Mouse (Mus musculus) myocyte (in vitro differentiated cells): ENCODE data around the gene BC035044. TPM values are rescaled to one million over a fixed set of nuclear protein-coding genes. Genes with fewer than 3 reads are reported as not detected.
"Not testable (repeated sequence)": the region's sequence is repeated elsewhere in the genome, so short reads cannot be mapped to it uniquely, and the experiment has no call there.

Experiments
- H3K27me3 ChIP-seq: one replicate; pipeline ENCODE4 v1.6.1; 2011; ENCODE audit not compliant: control insufficient read depth, insufficient read depth, insufficient read length
- H3K36me3 ChIP-seq: one replicate; pipeline ENCODE4 v1.6.1; 2011; ENCODE audit not compliant: control insufficient read depth, insufficient read depth
- H3K4me2 ChIP-seq: one replicate; pipeline ENCODE4 v1.6.1; 2011; ENCODE audit warnings: low read depth, control low read depth
- H3K4me3 ChIP-seq: one replicate; pipeline ENCODE4 v1.5.1; 2011; ENCODE audit warnings: mild to moderate bottlenecking, control low read depth, moderate library complexity
- H3K79me2 ChIP-seq: one replicate; pipeline ENCODE4 v1.6.1; 2011; ENCODE audit not compliant: control insufficient read depth, insufficient read depth
- H3ac ChIP-seq: one replicate; pipeline ENCODE4 v1.6.1; 2011; ENCODE audit not compliant: control insufficient read depth, insufficient read length
- CEBPB ChIP-seq: IDR thresholded peaks from 2 replicates; pipeline ENCODE4 v1.6.1; 2011; ENCODE audit warnings: mild to moderate bottlenecking, moderate library complexity; ENCODE audit not compliant: poor library complexity, insufficient read depth, severe bottlenecking
- E2F4 ChIP-seq: IDR thresholded peaks from one replicate; pipeline ENCODE4 v1.6.1; 2011; ENCODE audit warnings: mild to moderate bottlenecking, control low read depth, moderate library complexity; ENCODE audit not compliant: insufficient read depth
- MAX ChIP-seq: IDR thresholded peaks from one replicate; pipeline ENCODE4 v1.6.1; 2011; ENCODE audit warnings: low read depth, mild to moderate bottlenecking, control low read depth
- MYOD1 ChIP-seq, 3 experiments: IDR thresholded peaks; one replicate each; pipeline ENCODE4 v1.6.1; 2011; ENCODE audit warnings: control low read depth in 2 of 3, low read depth in 2 of 3, mild to moderate bottlenecking in 2 of 3, moderate library complexity in 1 of 3; ENCODE audit not compliant: insufficient read length in 2 of 3, control insufficient read depth in 1 of 3
- MYOG ChIP-seq, 3 experiments: IDR thresholded peaks; one replicate each; pipeline ENCODE4 v1.6.1; 2011; ENCODE audit warnings: control low read depth in 2 of 3, low read depth in 2 of 3, mild to moderate bottlenecking in 2 of 3; ENCODE audit not compliant: insufficient read length in 2 of 3, control insufficient read depth in 1 of 3, insufficient read depth in 1 of 3
- POLR2A ChIP-seq: IDR thresholded peaks from one replicate; pipeline ENCODE4 v1.6.1; 2011; ENCODE audit warnings: low read depth, mild to moderate bottlenecking, control low read depth, moderate library complexity; ENCODE audit not compliant: insufficient read length
- POLR2AphosphoS2 ChIP-seq: IDR thresholded peaks from one replicate; pipeline ENCODE4 v1.6.1; 2011; ENCODE audit warnings: low read depth, control low read depth; ENCODE audit not compliant: insufficient read length
- REST ChIP-seq: IDR thresholded peaks from one replicate; pipeline ENCODE4 v1.6.1; 2011; ENCODE audit warnings: mild to moderate bottlenecking, control low read depth, moderate library complexity; ENCODE audit not compliant: insufficient read depth, insufficient read length
- SRF ChIP-seq: IDR thresholded peaks from one replicate; pipeline ENCODE4 v1.6.1; 2011; ENCODE audit warnings: low read depth; ENCODE audit not compliant: control insufficient read depth, insufficient read length
- TCF3 ChIP-seq: IDR thresholded peaks from one replicate; pipeline ENCODE4 v1.6.1; 2011; ENCODE audit warnings: low read depth, control low read depth; ENCODE audit not compliant: insufficient read length
- USF1 ChIP-seq: IDR thresholded peaks from one replicate; pipeline ENCODE4 v1.6.1; 2011; ENCODE audit warnings: low read depth, mild to moderate bottlenecking, control low read depth, moderate library complexity
- polyA plus RNA-seq: library from polyadenylated mRNA; unstranded; fragments of >200 nt; fragmentation: generic; extraction: Trizol; gene quantifications from one replicate; pipeline ENCODE4 v1.2.1, GENCODE M21; 2012; ENCODE audit warnings: missing spikeins

The BC035044 gene
- polyA plus RNA-seq, 1 experiment = not detected

DNA sequence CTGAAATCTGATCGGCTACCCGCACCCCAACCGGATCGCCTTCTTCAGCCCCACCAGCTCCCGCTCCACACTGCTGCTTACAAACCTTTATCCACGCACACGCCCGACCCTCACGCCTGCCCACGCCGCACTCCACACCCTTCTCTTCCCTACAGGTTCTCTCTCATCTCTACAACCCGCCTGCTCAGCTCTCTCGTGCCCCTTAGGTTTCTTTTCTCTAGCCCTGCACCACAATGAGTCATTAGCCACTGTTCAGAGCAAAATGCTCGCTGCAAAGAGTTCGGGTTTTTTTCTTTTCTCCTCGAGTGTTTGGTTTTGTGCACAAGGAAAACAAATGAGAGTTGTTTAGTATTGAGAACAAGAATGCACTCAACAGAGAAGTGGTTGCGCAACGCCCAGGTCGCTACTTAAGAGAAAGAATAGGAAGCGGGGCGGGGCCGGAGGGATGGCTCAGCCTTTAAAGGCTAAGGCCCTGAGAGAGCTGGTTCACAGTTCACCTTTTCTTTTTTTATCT, 47.4 kb downstream of the BC035044 start:
- Histone ChIP-seq H3K4me2 (peak overlapping the region; percentile 89), H3K36me3 (no peaks in the 10 kb centered on the region), H3K79me2 (no peaks in the 10 kb centered on the region), H3K4me3 (peak overlapping the region; percentile 63), H3ac (peak overlapping the region; percentile 70), H3K27me3 (no peaks in the 10 kb centered on the region)
- TF ChIP-seq CEBPB = peak; percentile 99
- no peak for TF ChIP-seq MYOD1 (IDR thresholded peaks at IDR 0.05; ENCODE audit: control insufficient read depth in 1 of 3, insufficient read length in 2 of 3, low read depth in 2 of 3)

DNA sequence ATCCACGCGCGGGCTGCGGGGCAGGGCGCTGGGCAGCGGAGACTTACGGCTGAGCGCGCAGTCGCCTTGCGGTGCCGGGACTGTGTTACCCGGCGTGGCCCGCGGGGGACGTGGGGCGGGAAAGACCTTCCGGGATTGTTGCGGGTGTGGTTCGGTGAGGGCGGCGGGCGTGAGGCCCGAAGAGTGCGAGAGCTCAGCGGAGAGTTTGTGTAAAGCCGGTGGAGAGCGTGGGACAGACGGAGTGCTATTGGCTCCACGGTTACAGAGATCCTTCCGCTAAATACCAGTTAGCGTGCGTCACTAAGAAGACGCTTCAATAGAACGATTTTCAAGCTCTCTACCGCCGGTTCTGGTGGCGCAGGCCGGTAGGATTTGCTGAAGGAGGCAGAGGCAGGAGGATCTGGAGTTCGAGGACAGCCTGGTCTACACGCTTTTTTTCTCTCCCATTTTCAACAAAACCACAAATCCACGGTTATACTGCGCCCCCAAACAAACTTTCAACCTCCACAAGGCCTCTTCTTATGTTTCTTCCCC, 47.9 kb downstream of the BC035044 start:
- H3ac ChIP-seq = peak overlapping the region; percentile 70
- peak overlapping the region; percentile 63 for H3K4me3 ChIP-seq
- H3K36me3 ChIP-seq = no peaks in the 10 kb centered on the region

GRCm38 (mm10) chr6:128842356-128842944, 48.5 kb downstream of the BC035044 start:
- TF ChIP-seq CEBPB (no peak), POLR2A (no peak), POLR2AphosphoS2 (no peak), MAX (no peak), REST (no peak)
- Histone ChIP-seq H3K4me3 (peak overlapping the region; percentile 63), H3K36me3 (no peaks in the 10 kb centered on the region), H3K79me2 (no peaks in the 10 kb centered on the region), H3ac (peak overlapping the region; percentile 70), H3K4me2 (peak overlapping the region; percentile 95), H3K27me3 (no peaks in the 10 kb centered on the region)

More for the DNA sequence above, 47.9 kb downstream of the BC035044 start:
- Histone ChIP-seq H3K4me2 (peak overlapping the region; percentile 95), H3K27me3 (no peaks in the 10 kb centered on the region), H3K79me2 (no peaks in the 10 kb centered on the region)
- TF ChIP-seq SRF (no peak), USF1 (no peak), POLR2A (peak; percentile 69), REST (no peak), POLR2AphosphoS2 (peak; percentile 61), MYOG (IDR thresholded peaks at IDR 0.05; ENCODE audit: control insufficient read depth in 1 of 3, insufficient read depth in 1 of 3, insufficient read length in 2 of 3, low read depth in 2 of 3) (peak in 1 of 3 experiments; percentile 13), MAX (no peak), E2F4 (no peak), MYOD1 (IDR thresholded peaks at IDR 0.05; ENCODE audit: control insufficient read depth in 1 of 3, insufficient read length in 2 of 3, low read depth in 2 of 3) (peak in 1 of 3 experiments; percentile 17), TCF3 (no peak), CEBPB (no peak)

- Histone ChIP-seq H3ac (no peak overlapping the region), H3K4me3 (peak overlapping the region; percentile 63), H3K79me2 (no peaks in the 10 kb centered on the region), H3K4me2 (peak overlapping the region; percentile 95), H3K27me3 (no peaks in the 10 kb centered on the region), H3K36me3 (no peaks in the 10 kb centered on the region)
- TF ChIP-seq MAX (no peak), POLR2AphosphoS2 (no peak), USF1 (no peak), MYOD1 (IDR thresholded peaks at IDR 0.05; ENCODE audit: control insufficient read depth in 1 of 3, insufficient read length in 2 of 3, low read depth in 2 of 3) (no peak)
These were observed 49.4 kb downstream of the BC035044 start for GRCm38 (mm10) chr6:128841327-128842089.

GRCm38 (mm10) chr6:128840669-128841068, 50.3 kb downstream of the BC035044 start:
- H3K79me2 ChIP-seq, H3K36me3 ChIP-seq, H3K27me3 ChIP-seq, H3K4me2 ChIP-seq, H3ac ChIP-seq, H3K4me3 ChIP-seq: not testable (repeated sequence)

GRCm38 (mm10) chr6:128839921-128840320, 51.0 kb downstream of the BC035044 start:
- Histone ChIP-seq H3K4me3 (peak overlapping the region; percentile 70), H3K4me2 (peak overlapping the region; percentile 87), H3K36me3 (no peaks in the 10 kb centered on the region), H3ac (no peak overlapping the region), H3K27me3 (no peaks in the 10 kb centered on the region), H3K79me2 (no peaks in the 10 kb centered on the region)
- no peak for TF ChIP-seq CEBPB
- TF ChIP-seq TCF3 = no peak
- TF ChIP-seq MYOD1 (IDR thresholded peaks at IDR 0.05; ENCODE audit: control insufficient read depth in 1 of 3, insufficient read length in 2 of 3, low read depth in 2 of 3) = no peak
- TF ChIP-seq E2F4 = no peak
